10 mouse cellular contexts compared by ENCODE assay signal in the genomic region with DNA sequence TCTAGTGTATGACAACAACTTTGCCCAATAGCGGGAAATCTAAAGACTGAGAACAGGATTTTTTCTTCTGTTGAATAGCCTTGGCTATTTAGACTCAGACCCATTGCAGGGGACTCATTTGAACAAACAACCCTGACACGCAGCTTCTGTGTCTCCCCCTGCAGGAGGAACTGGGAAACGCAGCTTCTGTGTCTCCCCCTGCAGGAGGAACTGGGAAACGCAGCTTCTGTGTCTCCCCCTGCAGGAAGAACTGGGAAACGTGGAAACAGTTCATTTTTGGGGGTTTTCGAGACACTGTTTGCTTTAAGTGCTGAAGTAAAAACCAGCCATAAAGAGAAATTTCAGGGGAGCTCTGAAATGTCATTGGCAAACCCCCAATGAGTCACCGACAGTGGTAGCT.
DNase-seq lines count a peak whose midpoint lies in the region; TF ChIP-seq lines count a peak whose summit lies in the region.
"Had no signal": no experiment of that assay in that cellular context is flagged by ENCODE, and none has a peak within 500 bp of the region (broad histone marks: within the 10 kb centered on the region; RNA-seq: fewer than 3 reads in every experiment).

No protein-coding gene starts in this region.

- H3K4me2 ChIP-seq in CH12.LX (ENCODE audit: insufficient read depth, low read depth, poor library complexity, severe bottlenecking): no peak overlapping the region
- H3K4me2 ChIP-seq: liver, embryonic 15.5 days had no signal

- DNase-seq in layer of hippocampus, adult 2 months (ENCODE audit: low spot score in 2 of 2): peak in 1 of 2 experiments; percentile 39
- no peak for DNase-seq in layer of hippocampus, postnatal 36 days
- peak; percentile 67 to 68 for DNase-seq in B cell, adult 2 months
- no peak for DNase-seq in CH12.LX (ENCODE audit: extremely low read depth)
- DNase-seq in lung, postnatal 14 days: peak; percentile 26
- no peak for DNase-seq in frontal cortex, postnatal 14 days (ENCODE audit: low spot score in 2 of 2)
- no peak for DNase-seq in right cerebral cortex, postnatal 10 days (ENCODE audit: low spot score in 2 of 2)
- DNase-seq: cerebellum, postnatal 36 days had no signal

- no peak overlapping the region for H3K27ac ChIP-seq in layer of hippocampus, adult 2 months
- no peak overlapping the region for H3K27ac ChIP-seq in CH12.LX (ENCODE audit: insufficient read depth, low read depth)
- H3K27ac ChIP-seq: forebrain, embryonic 10.5 days; liver, embryonic 15.5 days had no signal

- H3K9me3 ChIP-seq in CH12.LX (replicated peaks; ENCODE audit: low read length): no peaks in the 10 kb centered on the region
- H3K9me3 ChIP-seq: forebrain, embryonic 10.5 days; liver, embryonic 15.5 days had no signal

- H3K9ac ChIP-seq in CH12.LX (ENCODE audit: insufficient read depth, low read depth): no peak overlapping the region
- H3K9ac ChIP-seq: liver, embryonic 15.5 days had no signal

- no peaks in the 10 kb centered on the region for H3K36me3 ChIP-seq in CH12.LX (replicated peaks in 1 of 2; ENCODE audit: control insufficient read depth in 1 of 2, insufficient read depth in 1 of 2, low read length in 1 of 2)
- H3K36me3 ChIP-seq: forebrain, embryonic 10.5 days; liver, embryonic 15.5 days had no signal

- TF ChIP-seq EP300 in CH12.LX (IDR thresholded peaks at IDR 0.05; ENCODE audit: low read length): no peak

- no peaks in the 10 kb centered on the region for H3K27me3 ChIP-seq in CH12.LX (replicated peaks)
- H3K27me3 ChIP-seq: liver, embryonic 15.5 days had no signal

- peak; percentile 39 for TF ChIP-seq RAD21 in CH12.LX (IDR thresholded peaks at IDR 0.05; ENCODE audit: low read depth, low read length)

- dilution Hi-C loops in CH12.LX (cut with MboI; ENCODE audit: extremely low pct_ligation_motif_present, extremely low pct_unique_long_range_greater_than_20kb, low sequenced_read_pairs): no loop called here

- in situ Hi-C loops in CH12.LX (cut with MboI; ENCODE audit: low pct_ligation_motif_present, low pct_unique_long_range_greater_than_20kb, low sequenced_read_pairs): no loop called here

- H3K4me3 ChIP-seq in layer of hippocampus, adult 2 months: no peak overlapping the region
- no peak overlapping the region for H3K4me3 ChIP-seq in CH12.LX (replicated peaks in 1 of 3; ENCODE audit: low read depth in 2 of 3, low read length in 2 of 3, poor library complexity in 1 of 3)
- H3K4me3 ChIP-seq: forebrain, embryonic 10.5 days; liver, embryonic 15.5 days had no signal

- no peaks in the 10 kb centered on the region for H3K79me2 ChIP-seq in CH12.LX (replicated peaks; ENCODE audit: control insufficient read depth, extremely low read depth, insufficient read depth, poor library complexity, severe bottlenecking)

- peak; percentile 97 for TF ChIP-seq CTCF in layer of hippocampus, adult 2 months (conservative IDR thresholded peaks at IDR 0.05)
- peak; percentile 92 to 100 for TF ChIP-seq CTCF in CH12.LX (conservative IDR thresholded peaks at IDR 0.05 in 1 of 2, IDR thresholded peaks at IDR 0.05 in 1 of 2; ENCODE audit: low read depth in 2 of 2, low read length in 2 of 2)

- no peak for TF ChIP-seq POLR2A in CH12.LX (IDR thresholded peaks at IDR 0.05; ENCODE audit: low read depth, low read length)

- 0 out of 4 replicates have a peak, but pooled peaks cover 0 to 4% of the 10 kb centered on the region in 2 experiments for H3K4me1 ChIP-seq in CH12.LX (ENCODE audit: control insufficient read depth in 1 of 2, insufficient read depth in 2 of 2)
- H3K4me1 ChIP-seq: liver, embryonic 15.5 days had no signal

TF ChIP-seq in CH12.LX, 34 proteins besides CTCF, POLR2A, EP300 and RAD21:
- TF ChIP-seq E2F4 (IDR thresholded peaks at IDR 0.05; ENCODE audit: insufficient replicate concordance, low read depth, low read length) (no peak), ETS1 (conservative IDR thresholded peaks at IDR 0.05; ENCODE audit: low read depth, low read length) (no peak), MEF2A (IDR thresholded peaks at IDR 0.05; ENCODE audit: borderline replicate concordance, low read depth, low read length) (no peak), ELF1 (IDR thresholded peaks at IDR 0.05; ENCODE audit: low read depth, low read length) (no peak), MAZ (IDR thresholded peaks at IDR 0.05; ENCODE audit: low read depth, low read length) (no peak), JUN (IDR thresholded peaks at IDR 0.05; ENCODE audit: insufficient read depth, low read depth, low read length) (no peak), KAT2A (IDR thresholded peaks at IDR 0.05; ENCODE audit: insufficient replicate concordance, low read length) (no peak), SMC3 (IDR thresholded peaks at IDR 0.05; ENCODE audit: low read depth, low read length) (peak; percentile 80), ZKSCAN1 (IDR thresholded peaks at IDR 0.05; ENCODE audit: borderline replicate concordance, low read depth, low read length) (no peak), USF2 (conservative IDR thresholded peaks at IDR 0.05; ENCODE audit: low read depth, low read length) (no peak), CHD1 (IDR thresholded peaks at IDR 0.05; ENCODE audit: low read depth, low read length) (no peak), NELFE (IDR thresholded peaks at IDR 0.05; ENCODE audit: low read depth, low read length) (peak; percentile 92; the same call in 1 of the 2 replicates), RCOR1 (conservative IDR thresholded peaks at IDR 0.05; ENCODE audit: low read depth, low read length) (no peak), NRF1 (IDR thresholded peaks at IDR 0.05; ENCODE audit: low read depth, low read length) (no peak), CHD2 (IDR thresholded peaks at IDR 0.05; ENCODE audit: low read length) (no peak), ZNF384 (IDR thresholded peaks at IDR 0.05; ENCODE audit: low read depth, low read length) (no peak), ZMIZ1 (IDR thresholded peaks at IDR 0.05; ENCODE audit: low read depth, low read length) (no peak), USF1 (IDR thresholded peaks at IDR 0.05; ENCODE audit: low read depth, low read length) (no peak)
TF ChIP-seq in CH12.LX: peak in this region for 2.

Comparison
In these comparisons a context has a peak if more than half of its experiments do, and no peak if none do; other contexts are left out.
1. DNase-seq: peak in B cell, adult 2 months (2 of 2) and lung, postnatal 14 days (single experiment); none in layer of hippocampus, postnatal 36 days (0 of 2), CH12.LX (single experiment), frontal cortex, postnatal 14 days (0 of 2) and right cerebral cortex, postnatal 10 days (0 of 2).